Mouse (Mus musculus) heart, embryonic 13.5 days (tissue): Measurements from ENCODE around the gene Adcy5. TPM values are rescaled to one million over a fixed set of nuclear protein-coding genes. Genes with fewer than 3 reads are reported as not detected.

Source experiments
- ATAC-seq: fragments of 200-750 bp; cut with Nextera tagmentation; 2 replicates; pipeline ENCODE4 v1.8.0; 2017; ENCODE audit warnings: moderate TSS enrichment; ENCODE audit not compliant: insufficient number of reproducible peaks, low FRiP score, low TSS enrichment; ENCODE audit errors: extremely low read depth
- H3K27ac ChIP-seq: fragments of 300-500 bp; sonication (generic); replicated peaks from 2 replicates; pipeline ENCODE4 v1.5.1; 2015; ENCODE audit warnings: moderate library complexity, mild to moderate bottlenecking, inconsistent platforms
- H3K27me3 ChIP-seq: fragments of 300-500 bp; sonication (generic); replicated peaks from 2 replicates; pipeline ENCODE4 v1.6.1; 2015; ENCODE audit warnings: mild to moderate bottlenecking, inconsistent platforms
- H3K36me3 ChIP-seq: fragments of 300-500 bp; sonication (generic); 2 replicates; pipeline ENCODE4 v1.6.1; 2015; ENCODE audit warnings: mild to moderate bottlenecking, inconsistent platforms
- H3K4me1 ChIP-seq: fragments of 300-500 bp; sonication (generic); 2 replicates; pipeline ENCODE4 v1.6.1; 2015; ENCODE audit warnings: inconsistent platforms
- H3K4me2 ChIP-seq: fragments of 300-500 bp; sonication (generic); 2 replicates; pipeline ENCODE4 v1.6.1; 2015; ENCODE audit warnings: inconsistent platforms, mild to moderate bottlenecking, moderate library complexity
- H3K4me3 ChIP-seq: fragments of 300-500 bp; sonication (generic); 2 replicates; pipeline ENCODE4 v1.5.1; 2015; ENCODE audit warnings: moderate library complexity, mild to moderate bottlenecking, inconsistent platforms
- H3K9ac ChIP-seq: fragments of 300-500 bp; sonication (generic); 2 replicates; pipeline ENCODE4 v1.6.1; 2015; ENCODE audit warnings: inconsistent platforms, mild to moderate bottlenecking, moderate library complexity
- H3K9me3 ChIP-seq: fragments of 300-500 bp; sonication (generic); 2 replicates; pipeline ENCODE4 v1.6.1; 2016; ENCODE audit warnings: inconsistent platforms
- WGBS: fragments of 180-500 bp; shearing (Covaris S2); methylation state at CpG from one replicate; pipeline ENCODE4 v1.1.7; 2015; ENCODE audit warnings: mixed read lengths; 5-methylcytosine and 5-hydroxymethylcytosine counted together
- polyA plus RNA-seq: library from polyadenylated mRNA; unstranded; fragments of >200 nt; fragmentation: Nextera tagmentation; extraction: Ambion mirVana; gene quantifications from 2 replicates; pipeline ENCODE4 v1.2.1, GENCODE M21; 2015

Adcy5 gene
- polyA plus RNA-seq, 1 experiment from 2014 or later: 5.4 TPM

DNA sequence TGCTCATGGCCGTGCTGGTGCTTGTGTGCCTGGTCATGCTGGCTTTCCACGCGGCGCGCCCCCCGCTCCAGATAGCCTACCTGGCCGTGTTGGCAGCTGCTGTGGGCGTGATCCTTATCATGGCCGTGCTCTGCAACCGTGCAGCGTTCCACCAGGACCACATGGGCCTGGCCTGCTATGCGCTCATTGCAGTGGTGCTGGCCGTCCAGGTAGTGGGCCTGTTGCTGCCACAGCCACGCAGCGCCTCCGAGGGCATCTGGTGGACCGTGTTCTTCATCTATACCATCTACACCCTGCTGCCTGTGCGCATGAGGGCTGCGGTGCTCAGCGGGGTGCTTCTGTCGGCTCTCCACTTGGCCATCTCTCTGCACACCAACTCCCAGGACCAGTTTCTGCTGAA is 2.2 kb downstream of the Adcy5 start:
- Histone ChIP-seq H3K36me3 (no peaks in the 10 kb centered on the region), H3K4me1 (peaks cover 75% of the 10 kb centered on the region), H3K27me3 (peaks cover 78% of the 10 kb centered on the region), H3K4me3 (peak overlapping the region; percentile 72), H3K9ac (peak overlapping the region; percentile 93), H3K9me3 (no peaks in the 10 kb centered on the region), H3K27ac (peak overlapping the region; percentile 89), H3K4me2 (peak overlapping the region; percentile 89)
- ATAC-seq: no peak
- WGBS: 55% methylated on average over 21 of the region's 21 CpGs

DNA sequence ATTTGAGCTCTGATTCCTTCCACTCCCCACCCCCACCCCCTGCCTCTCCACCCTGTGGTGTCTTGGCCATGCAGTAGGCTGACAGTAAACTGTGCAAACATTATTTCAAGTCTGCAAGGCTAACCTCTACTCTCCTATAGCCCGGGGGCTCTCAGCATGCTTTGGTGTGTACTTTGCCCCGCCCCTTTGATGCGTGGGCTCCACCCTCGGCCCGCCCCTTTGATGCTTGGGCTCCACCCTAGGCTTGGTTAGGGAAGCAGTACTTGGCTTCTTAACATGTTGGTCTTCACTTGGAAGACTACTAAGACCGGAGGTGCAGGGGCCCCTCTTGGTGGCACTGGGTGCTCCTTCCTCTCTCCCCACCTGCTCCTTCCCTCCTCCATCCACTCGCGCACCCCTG is 4.9 kb downstream of the Adcy5 start:
- no peak for ATAC-seq
- Histone ChIP-seq H3K27ac (no peak overlapping the region), H3K27me3 (peaks cover 52% of the 10 kb centered on the region), H3K36me3 (no peaks in the 10 kb centered on the region), H3K4me2 (peak overlapping the region; percentile 89), H3K9me3 (no peaks in the 10 kb centered on the region), H3K9ac (no peak overlapping the region; the same call in 1 of the 2 replicates), H3K4me3 (peak overlapping the region; percentile 72), H3K4me1 (peaks cover 71% of the 10 kb centered on the region)
- WGBS: 59% methylated on average over 8 of the region's 8 CpGs

GRCm38 (mm10) chr16:35159991-35160390 is 5.3 kb downstream of the Adcy5 start:
- H3K27ac ChIP-seq: no peak overlapping the region
- H3K4me1 ChIP-seq: peaks cover 76% of the 10 kb centered on the region
- 65% methylated on average over 4 of the region's 4 CpGs for WGBS

DNA sequence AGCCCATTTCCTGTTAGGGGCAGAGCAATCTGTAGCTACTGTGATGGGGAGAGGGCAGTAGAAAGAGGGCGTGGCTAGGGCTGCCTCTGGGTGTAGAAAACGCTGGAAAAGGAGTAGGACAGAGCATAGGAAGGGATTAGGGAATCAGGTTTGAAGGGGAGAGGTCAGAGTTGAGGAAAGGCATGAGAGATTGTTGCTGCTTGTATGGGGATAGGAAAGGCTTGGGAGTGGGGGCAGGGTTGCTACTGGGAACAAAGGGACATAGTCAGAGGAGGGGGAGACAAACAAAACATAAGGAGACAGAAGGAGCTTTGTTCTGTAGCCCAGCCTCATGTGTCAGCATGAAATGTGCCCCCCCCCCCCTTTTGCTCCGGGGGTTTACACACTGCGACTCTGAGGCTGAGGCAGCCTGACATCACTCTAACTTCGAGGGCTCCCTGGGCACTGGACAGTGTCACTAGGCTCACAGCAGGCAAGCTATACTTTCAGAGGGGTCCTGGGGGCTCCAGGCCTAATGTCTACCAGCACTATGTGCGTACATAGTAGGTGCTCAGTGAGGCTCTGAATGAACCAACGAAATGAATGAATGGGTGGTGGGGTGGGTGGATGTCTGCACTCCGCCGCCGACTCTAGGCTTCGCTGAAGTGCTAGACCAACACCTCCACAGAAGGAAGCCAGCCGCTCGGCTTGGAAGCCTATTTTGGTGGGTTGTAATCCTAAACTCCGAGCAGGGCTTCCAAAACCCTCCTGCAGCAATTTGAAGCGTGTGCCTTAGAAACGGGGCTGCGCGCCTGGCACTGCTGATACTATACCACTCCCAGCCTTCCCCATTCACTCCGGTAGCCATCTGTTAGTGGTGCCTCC is 9.9 kb downstream of the Adcy5 start:
- Histone ChIP-seq H3K27me3 (peaks cover 10% of the 10 kb centered on the region; the same call in 1 of the 2 replicates), H3K4me3 (no peak overlapping the region), H3K27ac (no peak overlapping the region), H3K36me3 (peaks cover 3% of the 10 kb centered on the region; the same call in 1 of the 2 replicates), H3K9ac (peak overlapping the region; percentile 20; the same call in 1 of the 2 replicates), H3K4me1 (peaks cover 58% of the 10 kb centered on the region), H3K9me3 (no peaks in the 10 kb centered on the region), H3K4me2 (0 out of 2 replicates have a peak overlapping the region, but pooled peaks have one; percentile 3)
- WGBS: 36% methylated on average over 19 of the region's 19 CpGs
- ATAC-seq: no peak

More at GRCm38 (mm10) chr16:35159991-35160390, 5.3 kb downstream of the Adcy5 start:
- H3K27me3 ChIP-seq: peaks cover 48% of the 10 kb centered on the region
- peak overlapping the region; percentile 89 for H3K4me2 ChIP-seq
- no peaks in the 10 kb centered on the region for H3K36me3 ChIP-seq
- 0 out of 2 replicates have a peak overlapping the region, but pooled peaks have one; percentile 14 for H3K9ac ChIP-seq
- no peak for ATAC-seq
- H3K4me3 ChIP-seq: peak overlapping the region; percentile 72
- H3K9me3 ChIP-seq: no peaks in the 10 kb centered on the region

GRCm38 (mm10) chr16:35165361-35165760 is 10.7 kb downstream of the Adcy5 start:
- H3K27me3 ChIP-seq: peaks cover 5% of the 10 kb centered on the region; the same call in 1 of the 2 replicates
- ATAC-seq: no peak
- WGBS: 68% methylated on average over 6 of the region's 6 CpGs
- H3K27ac ChIP-seq: no peak overlapping the region
- H3K4me2 ChIP-seq: no peak overlapping the region
- H3K36me3 ChIP-seq: peaks cover 7% of the 10 kb centered on the region; the same call in 1 of the 2 replicates
- H3K9me3 ChIP-seq: no peaks in the 10 kb centered on the region
- H3K4me3 ChIP-seq: no peak overlapping the region
- H3K9ac ChIP-seq: no peak overlapping the region
- peaks cover 50% of the 10 kb centered on the region for H3K4me1 ChIP-seq

GRCm38 (mm10) chr16:35165788-35166187 is 11.1 kb downstream of the Adcy5 start:
- H3K9ac ChIP-seq: no peak overlapping the region
- H3K4me3 ChIP-seq: no peak overlapping the region
- no peak for ATAC-seq
- H3K4me1 ChIP-seq: peaks cover 47% of the 10 kb centered on the region
- H3K27me3 ChIP-seq: peaks cover 5% of the 10 kb centered on the region; the same call in 1 of the 2 replicates
- peaks cover 8% of the 10 kb centered on the region; the same call in 1 of the 2 replicates for H3K36me3 ChIP-seq
- H3K4me2 ChIP-seq: no peak overlapping the region
- no peaks in the 10 kb centered on the region for H3K9me3 ChIP-seq
- WGBS: 51% methylated on average over 3 of the region's 3 CpGs
- H3K27ac ChIP-seq: no peak overlapping the region

DNA sequence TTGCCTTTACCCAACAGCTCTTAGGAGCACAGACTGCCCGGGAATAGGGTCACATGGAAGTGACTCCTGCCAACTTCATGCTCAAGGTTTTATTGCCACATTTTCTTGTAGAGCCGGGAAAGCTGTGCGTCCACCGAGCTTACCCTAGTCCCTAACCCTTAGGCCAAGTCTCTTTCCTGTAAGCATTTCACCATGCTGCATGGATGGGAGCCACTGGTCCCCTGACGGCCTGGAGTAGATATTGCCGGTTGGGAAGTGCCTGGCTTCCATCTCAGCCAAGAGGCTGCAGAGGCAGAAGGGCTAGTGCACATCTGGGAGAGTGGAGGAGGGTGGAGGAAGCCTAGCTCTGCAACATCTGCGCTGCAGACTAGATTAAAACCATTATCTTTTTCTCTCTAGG is 14.8 kb downstream of the Adcy5 start:
- Histone ChIP-seq H3K36me3 (peaks cover 8% of the 10 kb centered on the region; the same call in 1 of the 2 replicates), H3K4me2 (no peak overlapping the region)
- 65% methylated on average over 7 of the region's 7 CpGs for WGBS

DNA sequence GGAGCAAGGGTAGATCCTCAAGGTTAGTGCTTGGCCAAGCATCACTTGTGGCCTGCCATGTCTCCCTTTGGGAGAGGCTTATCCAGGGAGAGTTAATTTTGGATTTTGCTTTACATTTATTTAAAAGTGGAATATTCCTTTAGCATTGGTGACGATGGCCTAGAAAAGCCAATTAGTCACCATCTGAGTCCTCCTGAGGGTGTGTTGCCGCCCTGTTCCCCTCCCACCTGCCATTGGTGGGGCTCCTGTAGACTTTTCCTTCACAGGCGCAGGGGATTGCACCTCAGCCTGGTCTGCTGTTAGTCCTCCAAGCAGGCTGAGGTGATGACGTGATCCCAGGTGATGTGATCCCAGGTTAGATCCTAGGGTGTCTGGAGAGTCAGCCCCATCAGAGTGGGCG is 17.5 kb downstream of the Adcy5 start:
- peaks cover 40% of the 10 kb centered on the region for H3K4me1 ChIP-seq
- H3K4me2 ChIP-seq: no peak overlapping the region
- no peak for ATAC-seq
- no peaks in the 10 kb centered on the region for H3K9me3 ChIP-seq
- H3K4me3 ChIP-seq: no peak overlapping the region
- H3K27ac ChIP-seq: no peak overlapping the region
- H3K27me3 ChIP-seq: 0 out of 2 replicates have a peak, but pooled peaks cover 4% of the 10 kb centered on the region
- WGBS: 85% methylated on average over 5 of the region's 5 CpGs
- H3K9ac ChIP-seq: no peak overlapping the region
- H3K36me3 ChIP-seq: peaks cover 8% of the 10 kb centered on the region; the same call in 1 of the 2 replicates

More for the DNA sequence above, 14.8 kb downstream of the Adcy5 start:
- Histone ChIP-seq H3K9ac (no peak overlapping the region), H3K27me3 (peaks cover 5% of the 10 kb centered on the region; the same call in 1 of the 2 replicates), H3K27ac (no peak overlapping the region), H3K4me3 (no peak overlapping the region), H3K4me1 (peaks cover 44% of the 10 kb centered on the region), H3K9me3 (no peaks in the 10 kb centered on the region)
- no peak for ATAC-seq

DNA sequence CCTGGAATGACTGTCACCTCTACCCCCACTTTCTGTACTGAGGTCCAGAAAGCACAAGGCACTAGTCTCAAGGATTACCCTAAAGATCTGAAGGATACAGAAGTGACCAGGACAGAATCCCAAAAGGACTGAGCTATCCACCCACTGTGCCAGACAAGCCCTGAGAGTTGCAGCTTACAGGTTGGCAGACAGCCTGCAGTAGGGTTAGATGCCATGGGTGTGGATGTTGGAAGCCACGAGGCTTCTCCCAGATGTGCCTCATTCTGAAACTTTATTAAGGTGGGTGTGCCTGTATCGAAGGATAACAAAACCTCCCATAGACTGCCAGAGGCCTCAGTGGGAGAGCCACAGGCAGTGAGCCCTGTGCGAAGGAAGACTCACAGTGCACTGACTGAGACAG is 23.8 kb downstream of the Adcy5 start:
- H3K9ac ChIP-seq: no peak overlapping the region
- H3K4me2 ChIP-seq: no peak overlapping the region
- 0 out of 2 replicates have a peak overlapping the region, but pooled peaks have one; percentile 30 for H3K27ac ChIP-seq
- H3K9me3 ChIP-seq: no peaks in the 10 kb centered on the region
- H3K4me1 ChIP-seq: peaks cover 60% of the 10 kb centered on the region
- H3K4me3 ChIP-seq: no peak overlapping the region
- H3K36me3 ChIP-seq: peaks cover 13% of the 10 kb centered on the region
- 0 out of 2 replicates have a peak, but pooled peaks cover 4% of the 10 kb centered on the region for H3K27me3 ChIP-seq
- 76% methylated on average over 3 of the region's 3 CpGs for WGBS
- ATAC-seq: no peak

- Histone ChIP-seq H3K27ac (peak overlapping the region; percentile 30; the same call in 1 of the 2 replicates), H3K4me2 (no peak overlapping the region)
- ATAC-seq: no peak
Measured at GRCm38 (mm10) chr16:35179082-35179481, 24.4 kb downstream of the Adcy5 start.

GRCm38 (mm10) chr16:35183161-35183560 is 28.5 kb downstream of the Adcy5 start:
- Histone ChIP-seq H3K9ac (no peak overlapping the region), H3K36me3 (peaks cover 13% of the 10 kb centered on the region), H3K4me1 (peaks cover 41% of the 10 kb centered on the region), H3K27me3 (no peaks in the 10 kb centered on the region), H3K27ac (no peak overlapping the region), H3K4me2 (no peak overlapping the region), H3K9me3 (no peaks in the 10 kb centered on the region), H3K4me3 (no peak overlapping the region)
- WGBS: 73% methylated on average over 11 of the region's 11 CpGs
- no peak for ATAC-seq

More at GRCm38 (mm10) chr16:35179082-35179481, 24.4 kb downstream of the Adcy5 start:
- H3K36me3 ChIP-seq: peaks cover 13% of the 10 kb centered on the region
- H3K9me3 ChIP-seq: no peaks in the 10 kb centered on the region
- WGBS: 48% methylated on average over 8 of the region's 8 CpGs
- H3K4me3 ChIP-seq: no peak overlapping the region
- H3K9ac ChIP-seq: no peak overlapping the region
- H3K4me1 ChIP-seq: peaks cover 60% of the 10 kb centered on the region
- 0 out of 2 replicates have a peak, but pooled peaks cover 4% of the 10 kb centered on the region for H3K27me3 ChIP-seq
